Mouse (Mus musculus) thymus, adult 2 months (tissue): ENCODE data around the gene Lrrc51. TPM values are rescaled to one million over a fixed set of nuclear protein-coding genes. Genes with fewer than 3 reads are reported as not detected.

Source experiments
- DNase-seq: peaks from one replicate; pipeline ENCODE4 v3.0.0; 2021
- H3K27ac ChIP-seq: fragments of 200-500 bp; 2 replicates; pipeline ENCODE4 v1.5.1; 2012; ENCODE audit warnings: low read length, control low read depth; ENCODE audit not compliant: control insufficient read depth, insufficient read depth
- H3K27me3 ChIP-seq: fragments of 200-500 bp; 2 replicates; pipeline ENCODE4 v1.6.1; 2012; ENCODE audit warnings: mild to moderate bottlenecking, low read length, moderate library complexity, mixed read lengths; ENCODE audit not compliant: control insufficient read depth, insufficient read depth
- H3K36me3 ChIP-seq: fragments of 200-500 bp; 2 replicates; pipeline ENCODE4 v1.6.1; 2012; ENCODE audit warnings: mild to moderate bottlenecking, low read length, moderate library complexity; ENCODE audit not compliant: control insufficient read depth, insufficient read depth
- H3K4me1 ChIP-seq: fragments of 200-500 bp; replicated peaks from 2 replicates; pipeline ENCODE4 v1.6.1; 2012; ENCODE audit warnings: low read length; ENCODE audit not compliant: control insufficient read depth, insufficient read depth
- H3K4me3 ChIP-seq: fragments of 200-500 bp; 2 replicates; pipeline ENCODE4 v1.5.1; 2012; ENCODE audit warnings: mild to moderate bottlenecking, low read length, control low read depth, moderate library complexity; ENCODE audit not compliant: control insufficient read depth, insufficient read depth
- CTCF ChIP-seq: fragments of 200-500 bp; IDR thresholded peaks from 2 replicates; pipeline ENCODE4 v1.5.1; 2012; ENCODE audit warnings: mild to moderate bottlenecking, control low read depth, low read length, moderate library complexity, borderline replicate concordance; ENCODE audit not compliant: control insufficient read depth, poor library complexity, insufficient read depth; ENCODE audit errors: extremely low read depth
- POLR2A ChIP-seq: fragments of 200-500 bp; IDR thresholded peaks from 2 replicates; pipeline ENCODE4 v1.6.1; 2012; ENCODE audit warnings: mild to moderate bottlenecking, low read length, control low read depth, moderate library complexity; ENCODE audit not compliant: control insufficient read depth, poor library complexity, insufficient read depth; ENCODE audit errors: extremely low read depth
- WGBS: fragments of 180-500 bp; shearing (Covaris S2); methylation state at CpG from one replicate; pipeline ENCODE4 v1.1.7; 2018; 5-methylcytosine and 5-hydroxymethylcytosine counted together
- polyA plus RNA-seq: library from polyadenylated mRNA; depleted of rRNA; stranded (reverse); fragments of >200 nt; gene quantifications from 2 replicates; pipeline ENCODE4 v1.2.3, GENCODE M21; 2012; rRNA removed

Gene Lrrc51
- polyA plus RNA-seq, 1 experiment: 6.2 TPM

GRCm38 (mm10) chr7:101867482-101867881, 66.2 kb downstream of the Lrrc51 start:
- Histone ChIP-seq H3K27ac (no peak overlapping the region), H3K4me3 (no peak overlapping the region), H3K27me3 (no peaks in the 10 kb centered on the region), H3K36me3 (no peaks in the 10 kb centered on the region), H3K4me1 (no peaks in the 10 kb centered on the region)
- TF ChIP-seq CTCF (no peak), POLR2A (no peak)
- 93% methylated on average over 4 of the region's 4 CpGs for WGBS
- DNase-seq: no peak

GRCm38 (mm10) chr7:101866491-101867265, 67.0 kb downstream of the Lrrc51 start:
- Histone ChIP-seq H3K36me3 (no peaks in the 10 kb centered on the region), H3K27me3 (no peaks in the 10 kb centered on the region), H3K4me1 (no peaks in the 10 kb centered on the region), H3K4me3 (no peak overlapping the region), H3K27ac (no peak overlapping the region)
- no peak for TF ChIP-seq CTCF
- TF ChIP-seq POLR2A: no peak
- WGBS: 93% methylated on average over 11 of the region's 11 CpGs
- no peak for DNase-seq

- 0 out of 2 replicates have a peak, but pooled peaks cover 1% of the 10 kb centered on the region for H3K4me1 ChIP-seq
- WGBS: 65% methylated on average over 3 of the region's 3 CpGs
These were observed 70.3 kb downstream of the Lrrc51 start, which contains the start of gene Anapc15 for GRCm38 (mm10) chr7:101863415-101863814. Gene Anapc15, plus strand, starts transcription at chr7:101863715.

More at GRCm38 (mm10) chr7:101863415-101863814, 70.3 kb downstream of the Lrrc51 start, which contains the start of gene Anapc15:
- no peak for DNase-seq
- Histone ChIP-seq H3K27me3 (no peaks in the 10 kb centered on the region), H3K36me3 (no peaks in the 10 kb centered on the region), H3K27ac (no peak within 1 kb of the TSS), H3K4me3 (no peak within 1 kb of the TSS)
- TF ChIP-seq CTCF (no peak), POLR2A (no peak)

Other genes with a start within 250 kb of the Lrrc51 start
- gene Phox2a, start 115.6 kb downstream of the Lrrc51 start, polyA plus RNA-seq: 0.14 TPM in 1 of 2 replicates, not detected in the other
- 30.4 and 30.6 TPM in 2 replicates for gene Inppl1, start 95.7 kb downstream of the Lrrc51 start, polyA plus RNA-seq
- 6.4 and 9.3 TPM in 2 replicates for gene Folr2, start 76.7 kb downstream of the Lrrc51 start, polyA plus RNA-seq
- 77.1 and 103 TPM in 2 replicates for gene Anapc15, start 70.2 kb downstream of the Lrrc51 start, polyA plus RNA-seq
- 0.70 and 0.86 TPM in 2 replicates for gene Folr1, start 63.1 kb downstream of the Lrrc51 start, polyA plus RNA-seq
- gene Lamtor1, start 28.0 kb downstream of the Lrrc51 start, polyA plus RNA-seq: 235 and 239 TPM in 2 replicates
- 0.08 and 0.20 TPM in 2 replicates for gene Tomt, start 27.5 kb downstream of the Lrrc51 start, polyA plus RNA-seq
- gene Numa1, start 216 bp upstream of the Lrrc51 start, polyA plus RNA-seq: 166 and 186 TPM in 2 replicates
- 57.9 and 80.7 TPM in 2 replicates for gene Il18bp, start 84.8 kb upstream of the Lrrc51 start, polyA plus RNA-seq
- gene Rnf121, start 131.6 kb upstream of the Lrrc51 start, polyA plus RNA-seq: 41.0 and 42.1 TPM in 2 replicates
- gene Xndc1, start 131.6 kb upstream of the Lrrc51 start, polyA plus RNA-seq: 47.7 and 54.3 TPM in 2 replicates
- gene Xntrpc, start 131.8 kb upstream of the Lrrc51 start, polyA plus RNA-seq: 11.9 and 12.1 TPM in 2 replicates
- 0.61 and 0.92 TPM in 2 replicates for gene Trpc2, start 149.2 kb upstream of the Lrrc51 start, polyA plus RNA-seq
- gene Art1, start 167.8 kb upstream of the Lrrc51 start, polyA plus RNA-seq: 15.7 and 23.7 TPM in 2 replicates
- gene Art5, start 175.6 kb upstream of the Lrrc51 start, polyA plus RNA-seq: 2.4 and 3.7 TPM in 2 replicates
- 1.7 and 1.8 TPM in 2 replicates for gene Chrna10, start 182.9 kb upstream of the Lrrc51 start, polyA plus RNA-seq